8 mouse cellular contexts compared by ENCODE assay signal in genomic region chr3:152266036-152266421, GRCm38 (mm10). TPM values are rescaled to one million over a fixed set of nuclear protein-coding genes. Genes with fewer than 3 reads are reported as not detected.
A peak's percentile ranks its signal among the peaks of the same experiment; 100 is the strongest.
DNase-seq lines count a peak whose midpoint lies in the region; ATAC-seq and TF ChIP-seq lines count a peak whose summit lies in the region.

Nexn (minus strand) TSS chr3:152266350.

- DNase-seq in cerebellum, adult 2 months, result peak in 1 of 2 experiments; percentile 11
- no peak for DNase-seq in cerebellum, adult 11-12 months
- DNase-seq in ovary, adult 18-20 months (ENCODE audit: low spot score), result no peak
- DNase-seq in thymus, postnatal 4 days, result no peak
- no peak for DNase-seq in layer of hippocampus, adult 11-12 months (ENCODE audit: low spot score)

- H3K27ac ChIP-seq in cerebellum, adult 2 months (ENCODE audit: insufficient read depth, low read length), result no peak within 1 kb of the TSS
- no peak within 1 kb of the TSS for H3K27ac ChIP-seq in brown adipose tissue, adult 24 weeks (replicated peaks; ENCODE audit: low read depth, low read length)
- H3K27ac ChIP-seq in heart, embryonic 13.5 days (replicated peaks), result peak within 1 kb of the TSS; percentile 97
- no peak within 1 kb of the TSS for H3K27ac ChIP-seq in liver, embryonic 12.5 days

- TF ChIP-seq POLR2A in cerebellum, adult 2 months (IDR thresholded peaks at IDR 0.05; ENCODE audit: borderline replicate concordance, insufficient read depth, low read length), result no peak

- TF ChIP-seq CTCF in cerebellum, adult 2 months (IDR thresholded peaks at IDR 0.05; ENCODE audit: borderline replicate concordance, insufficient read depth, low read depth, low read length), result no peak

- H3K27me3 ChIP-seq in cerebellum, adult 2 months (ENCODE audit: control insufficient read depth, insufficient read depth, low read length), result no peaks in the 10 kb centered on the region; the same call in 1 of the 2 replicates
- no peaks in the 10 kb centered on the region for H3K27me3 ChIP-seq in heart, embryonic 13.5 days (replicated peaks)
- H3K27me3 ChIP-seq in liver, embryonic 12.5 days (replicated peaks), result peaks cover 79% of the 10 kb centered on the region

- peak within 1 kb of the TSS; percentile 80 for H3K4me2 ChIP-seq in heart, embryonic 13.5 days
- peak within 1 kb of the TSS; percentile 84 for H3K4me2 ChIP-seq in liver, embryonic 12.5 days

- peak within 1 kb of the TSS; percentile 91 for H3K9ac ChIP-seq in heart, embryonic 13.5 days
- H3K9ac ChIP-seq in liver, embryonic 12.5 days, result peak within 1 kb of the TSS; percentile 61

- peak within 1 kb of the TSS; percentile 42 for H3K4me3 ChIP-seq in cerebellum, adult 2 months (replicated peaks; ENCODE audit: insufficient read depth, low read depth, low read length)
- H3K4me3 ChIP-seq in brown adipose tissue, adult 24 weeks (ENCODE audit: insufficient read depth, low read depth, low read length), result peak within 1 kb of the TSS; percentile 69
- H3K4me3 ChIP-seq in heart, embryonic 13.5 days, result peak within 1 kb of the TSS; percentile 69
- peak within 1 kb of the TSS; percentile 58 for H3K4me3 ChIP-seq in liver, embryonic 12.5 days

- H3K4me1 ChIP-seq in cerebellum, adult 2 months (ENCODE audit: control insufficient read depth, insufficient read depth, low read length), result no peaks in the 10 kb centered on the region
- H3K4me1 ChIP-seq in brown adipose tissue, adult 24 weeks (ENCODE audit: control insufficient read depth, insufficient read depth, insufficient read length, low read length), result no peaks in the 10 kb centered on the region
- peaks cover 53% of the 10 kb centered on the region for H3K4me1 ChIP-seq in heart, embryonic 13.5 days
- H3K4me1 ChIP-seq in liver, embryonic 12.5 days, result peaks cover 33% of the 10 kb centered on the region

- H3K9me3 ChIP-seq in heart, embryonic 13.5 days, result no peaks in the 10 kb centered on the region
- H3K9me3 ChIP-seq in liver, embryonic 12.5 days (replicated peaks), result no peaks in the 10 kb centered on the region

- no peaks in the 10 kb centered on the region for H3K36me3 ChIP-seq in heart, embryonic 13.5 days
- no peaks in the 10 kb centered on the region for H3K36me3 ChIP-seq in liver, embryonic 12.5 days

- 13% methylated on average over 13 of the region's 13 CpGs for WGBS in cerebellum, adult 2 months
- WGBS in heart, embryonic 13.5 days, result 3% methylated on average over 13 of the region's 13 CpGs
- 13% methylated on average over 13 of the region's 13 CpGs for WGBS in liver, embryonic 12.5 days (ENCODE audit: insufficient replicate concordance)

- no peak for ATAC-seq in heart, embryonic 13.5 days (ENCODE audit: extremely low read depth, insufficient number of reproducible peaks, low FRiP score, low TSS enrichment)
- no peak for ATAC-seq in liver, embryonic 12.5 days

RNA-seq across cellular contexts. Expression of gene Nexn, which starts in this region (rescaled TPM):
- 5.3 and 6.5 TPM in 2 replicates for polyA plus RNA-seq in cerebellum, adult 2 months (2012; rRNA removed)
- 10.4 and 16.4 TPM in 2 replicates for polyA plus RNA-seq in brown adipose tissue, adult 24 weeks (2012; ENCODE audit: insufficient read depth, insufficient read length, missing spikeins)
- polyA plus RNA-seq in heart, embryonic 13.5 days (2015; fragmentation: Nextera tagmentation; extraction: Ambion mirVana), result 192 and 211 TPM in 2 replicates
- 2.2 and 2.5 TPM in 2 replicates for polyA plus RNA-seq in liver, embryonic 12.5 days (2016; fragmentation: Nextera tagmentation; extraction: Ambion mirVana)

Comparison
In these comparisons a context has a peak if more than half of its experiments do, and no peak if none do; other contexts are left out.
1. RNA of gene Nexn (polyA plus RNA-seq): 192 to 211 TPM in heart, embryonic 13.5 days; 10.4 to 16.4 TPM in brown adipose tissue, adult 24 weeks, 5.3 to 6.5 TPM in cerebellum, adult 2 months and 2.2 to 2.5 TPM in liver, embryonic 12.5 days; every median in the first group is over 10 times any median in the second.
2. Peak in every context shown above with its lines, with median percentiles within 50 percentile points of each other: H3K4me3 ChIP-seq.